8 mouse cellular contexts compared by ENCODE assay signal in the genomic region with DNA sequence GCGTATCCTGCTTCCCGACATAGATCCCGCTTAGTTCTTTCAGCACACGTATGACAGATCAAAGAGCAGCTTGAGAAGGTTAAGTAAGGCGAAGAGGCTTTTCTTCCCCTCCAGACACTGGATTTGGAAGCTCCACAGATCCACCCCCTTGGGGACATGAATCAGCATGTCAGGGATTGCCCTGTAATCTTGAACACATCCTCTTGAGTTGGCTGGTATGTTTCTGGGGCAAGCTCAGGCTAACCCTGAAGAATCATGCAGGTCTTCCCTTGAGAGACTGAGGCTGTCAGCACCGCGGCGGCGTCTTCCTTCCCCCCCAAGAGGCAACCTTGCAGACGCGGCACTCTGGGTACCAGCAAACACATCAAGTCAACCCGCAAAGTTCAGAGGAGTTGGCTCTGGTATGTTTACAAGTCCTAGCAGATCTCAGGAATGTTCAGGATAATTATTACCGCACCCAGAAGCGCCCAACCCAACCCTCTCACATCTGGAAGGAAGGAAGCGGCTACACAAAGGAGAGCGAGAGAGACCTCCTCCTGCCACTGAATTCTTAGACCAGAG. TPM values are rescaled to one million over a fixed set of nuclear protein-coding genes. Genes with fewer than 3 reads are reported as not detected.
DNase-seq lines count a peak whose midpoint lies in the region; ATAC-seq lines count a peak whose summit lies in the region.

No protein-coding gene starts in this region.

- peak; percentile 51 for ATAC-seq in embryonic facial prominence, embryonic 14.5 days (ENCODE audit: low read depth)
- 0 out of 2 replicates have a peak, but pooled peaks have one; percentile 42 for ATAC-seq in limb, embryonic 13.5 days (ENCODE audit: low FRiP score, low read depth)
- no peak for ATAC-seq in neural tube, embryonic 14.5 days (ENCODE audit: low read depth)

- H3K36me3 ChIP-seq in embryonic facial prominence, embryonic 14.5 days (ENCODE audit: control insufficient read depth, insufficient read depth, low read length): no peaks in the 10 kb centered on the region
- H3K36me3 ChIP-seq in limb, embryonic 13.5 days: no peaks in the 10 kb centered on the region
- H3K36me3 ChIP-seq in neural tube, embryonic 14.5 days (ENCODE audit: control insufficient read depth, insufficient read depth, low read length): no peaks in the 10 kb centered on the region

- peak; percentile 88 for DNase-seq in heart, adult 11 months
- DNase-seq in heart, postnatal 25 days (ENCODE audit: low spot score): no peak
- peak; percentile 77 for DNase-seq in embryonic facial prominence, embryonic 14.5 days (ENCODE audit: low spot score)
- DNase-seq in heart, postnatal 10 days: peak; percentile 6 to 18
- DNase-seq in testis, postnatal 10 days (ENCODE audit: low spot score): no peak
- DNase-seq in layer of hippocampus, adult 18-20 months (ENCODE audit: low spot score in 2 of 2): no peak

- H3K4me1 ChIP-seq in embryonic facial prominence, embryonic 14.5 days (ENCODE audit: control insufficient read depth, insufficient read depth, low read length): peaks cover 15% of the 10 kb centered on the region; the same call in 1 of the 2 replicates
- peaks cover 15% of the 10 kb centered on the region for H3K4me1 ChIP-seq in limb, embryonic 13.5 days
- H3K4me1 ChIP-seq in neural tube, embryonic 14.5 days (ENCODE audit: control insufficient read depth, insufficient read depth, low read length): peaks cover 13% of the 10 kb centered on the region

- peak overlapping the region; percentile 66 for H3K4me3 ChIP-seq in embryonic facial prominence, embryonic 14.5 days (ENCODE audit: low read depth, low read length)
- H3K4me3 ChIP-seq in limb, embryonic 13.5 days: peak overlapping the region; percentile 70
- peak overlapping the region; percentile 76 for H3K4me3 ChIP-seq in neural tube, embryonic 14.5 days (ENCODE audit: low read depth, low read length)

- peak overlapping the region; percentile 98 for H3K4me2 ChIP-seq in embryonic facial prominence, embryonic 14.5 days (ENCODE audit: low read depth, low read length)
- H3K4me2 ChIP-seq in limb, embryonic 13.5 days (replicated peaks): peak overlapping the region; percentile 97
- peak overlapping the region; percentile 84 for H3K4me2 ChIP-seq in neural tube, embryonic 14.5 days (ENCODE audit: low read depth, low read length)

- H3K27me3 ChIP-seq in embryonic facial prominence, embryonic 14.5 days (replicated peaks; ENCODE audit: control insufficient read depth, insufficient read depth, low read length): peaks cover 10% of the 10 kb centered on the region
- H3K27me3 ChIP-seq in limb, embryonic 13.5 days: peaks cover 46% of the 10 kb centered on the region
- H3K27me3 ChIP-seq in neural tube, embryonic 14.5 days (ENCODE audit: control insufficient read depth, insufficient read depth, low read length): no peaks in the 10 kb centered on the region; the same call in 1 of the 2 replicates

- no peaks in the 10 kb centered on the region for H3K9me3 ChIP-seq in embryonic facial prominence, embryonic 14.5 days (ENCODE audit: control insufficient read depth, low read length)
- H3K9me3 ChIP-seq in limb, embryonic 13.5 days: no peaks in the 10 kb centered on the region
- no peaks in the 10 kb centered on the region for H3K9me3 ChIP-seq in neural tube, embryonic 14.5 days (ENCODE audit: control insufficient read depth, low read length)

- peak overlapping the region; percentile 75; the same call in 1 of the 2 replicates for H3K27ac ChIP-seq in embryonic facial prominence, embryonic 14.5 days (replicated peaks; ENCODE audit: low read depth, low read length)
- peak overlapping the region; percentile 40; the same call in 1 of the 2 replicates for H3K27ac ChIP-seq in limb, embryonic 13.5 days
- peak overlapping the region; percentile 94 for H3K27ac ChIP-seq in neural tube, embryonic 14.5 days (ENCODE audit: low read depth, low read length)

- peak overlapping the region; percentile 69 for H3K9ac ChIP-seq in embryonic facial prominence, embryonic 14.5 days (ENCODE audit: low read depth, low read length)
- H3K9ac ChIP-seq in limb, embryonic 13.5 days: 0 out of 2 replicates have a peak overlapping the region, but pooled peaks have one; percentile 77
- H3K9ac ChIP-seq in neural tube, embryonic 14.5 days (replicated peaks; ENCODE audit: low read depth, low read length): peak overlapping the region; percentile 85

- 4% methylated on average over 16 of the region's 16 CpGs for WGBS in embryonic facial prominence, embryonic 14.5 days
- WGBS in limb, embryonic 13.5 days: 3% methylated on average over 16 of the region's 16 CpGs
- 2% methylated on average over 16 of the region's 16 CpGs for WGBS in neural tube, embryonic 14.5 days

- intact Hi-C loops in heart, postnatal 25 days (cut with DNase I): no loop called here
- intact Hi-C loops in heart, postnatal 10 days (cut with DNase I): loop anchor here (5.0 kb wide), 1 partner anchor 79 kb away; no protein-coding TSS in a partner anchor

RNA-seq across cellular contexts. Expression of gene Frmd4b, which starts 1.4 kb away (rescaled TPM):
- 10 to 100 TPM; 14.4 to 19.8 TPM for total RNA-seq in heart, postnatal 25 days (2021)
- polyA plus RNA-seq in embryonic facial prominence, embryonic 14.5 days (2014; fragmentation: Nextera tagmentation; extraction: Ambion mirVana): 17.5 and 18.9 TPM in 2 replicates
- 10 to 100 TPM; 21.6 to 24.3 TPM for total RNA-seq in heart, postnatal 10 days (2021)
- polyA plus RNA-seq in limb, embryonic 13.5 days (2015; fragmentation: Nextera tagmentation; extraction: Ambion mirVana): 11.1 and 14.0 TPM in 2 replicates
- 26.8 and 31.2 TPM in 2 replicates for polyA plus RNA-seq in neural tube, embryonic 14.5 days (2014; fragmentation: Nextera tagmentation; extraction: Ambion mirVana)
- 10 to 100 TPM; 24.1 to 25.2 TPM for total RNA-seq in layer of hippocampus, adult 18-20 months (2021)

Comparison
In these comparisons a context has a peak if more than half of its experiments do, and no peak if none do; other contexts are left out.
1. DNase-seq: peak in heart, adult 11 months (single experiment), embryonic facial prominence, embryonic 14.5 days (single experiment) and heart, postnatal 10 days (2 of 2); none in heart, postnatal 25 days (single experiment), testis, postnatal 10 days (single experiment) and layer of hippocampus, adult 18-20 months (0 of 2).
2. H3K27ac ChIP-seq: peak in every context shown above with its lines; median percentile 94 in neural tube, embryonic 14.5 days; 75 in embryonic facial prominence, embryonic 14.5 days; 40 in limb, embryonic 13.5 days.
3. Peak in every context shown above with its lines, with median percentiles within 50 percentile points of each other: H3K4me2 ChIP-seq, H3K4me3 ChIP-seq and H3K9ac ChIP-seq.